In the genomic region with DNA sequence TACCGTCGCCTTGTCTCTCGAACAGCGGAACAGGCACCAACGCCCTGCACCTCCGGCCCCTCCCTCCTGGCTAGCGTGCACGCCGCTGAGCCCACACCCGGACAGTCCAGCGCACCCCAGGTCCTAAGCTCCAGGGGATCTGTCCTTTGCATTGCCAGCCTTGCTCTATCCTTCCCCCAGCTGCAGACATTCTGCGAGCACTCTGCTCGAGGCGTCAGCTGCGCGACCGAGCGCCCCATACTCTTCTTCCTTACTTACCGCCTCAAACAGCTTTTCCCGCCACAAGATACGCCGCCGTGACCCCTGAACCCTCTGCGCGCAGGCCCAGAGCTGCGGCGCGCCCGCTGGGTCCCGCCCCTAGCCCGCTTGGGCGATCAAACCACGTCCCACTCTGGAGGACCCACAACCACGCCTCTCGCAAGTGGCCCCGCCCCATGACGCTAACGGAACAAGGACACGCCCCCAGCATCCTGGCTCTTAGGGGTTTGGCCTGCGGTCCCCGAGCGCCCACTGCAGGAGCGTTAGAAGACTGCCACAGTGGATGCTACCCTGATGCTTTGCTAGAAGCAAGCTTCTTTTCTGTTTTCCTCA, we compare ENCODE assay signal across 8 mouse cellular contexts. TPM values are rescaled to one million over a fixed set of nuclear protein-coding genes. Genes with fewer than 3 reads are reported as not detected.
DNase-seq lines count a peak whose midpoint lies in the region; ATAC-seq lines count a peak whose summit lies in the region.

TSS of gene Pold1 (minus strand) at position 353 of the 591 bp plus-strand sequence.

- DNase-seq in adrenal gland, adult (ENCODE audit: inconsistent age in 2 of 2, low spot score in 1 of 2) = peak; percentile 100
- peak; percentile 100 for DNase-seq in embryo, embryonic 10.5 days (ENCODE audit: low spot score)
- DNase-seq in gastrocnemius, postnatal 14 days = peak; percentile 99
- DNase-seq in left cerebral cortex, postnatal 10 days (ENCODE audit: extremely low spot score in 1 of 2, low spot score in 2 of 2) = peak; percentile 98 to 100
- peak; percentile 99 for DNase-seq in right cerebral cortex, postnatal 25 days
- peak; percentile 99 to 100 for DNase-seq in urinary bladder, postnatal 4 days (ENCODE audit: low spot score in 2 of 2)

- peak; percentile 95 for ATAC-seq in inflammation-experienced regulatory T-cells, adult 6 months
- peak; percentile 86 for ATAC-seq in megakaryocyte-erythroid progenitor cell, adult 5-6 weeks (replicated peaks; ENCODE audit: low FRiP score, low TSS enrichment, poor library complexity, severe bottlenecking)

- intact Hi-C loops in gastrocnemius, postnatal 14 days (cut with DNase I; ENCODE audit: low total_unique reads) = no loop called here
- intact Hi-C loops in left cerebral cortex, postnatal 10 days (cut with DNase I) = no loop called here

RNA-seq across cellular contexts. Expression of gene Pold1, which starts in this region (rescaled TPM):
- total RNA-seq in gastrocnemius, postnatal 14 days (2021) = 1 to 10 TPM; 7.0 to 7.8 TPM
- 10 to 100 TPM; 21.0 to 32.4 (median 21.4) TPM for polyA plus RNA-seq in inflammation-experienced regulatory T-cells, adult 6 months (2017; shearing (Covaris generic))
- 1 to 10 TPM; 6.9 to 7.2 TPM for total RNA-seq in left cerebral cortex, postnatal 10 days (2021)
- total RNA-seq in megakaryocyte-erythroid progenitor cell, adult 5-6 weeks (2014; fragmentation: Nextera tagmentation) = 194 and 214 TPM in 2 replicates
- 61.0 and 90.8 TPM in 2 replicates for total RNA-seq in megakaryocyte-erythroid progenitor cell, adult 5-6 weeks (2017)

Comparison
In these comparisons a context has a peak if more than half of its experiments do, and no peak if none do; other contexts are left out.
1. Peak in every context shown above with its lines: DNase-seq and ATAC-seq.
2. RNA of gene Pold1 (total RNA-seq): 61.0 to 214 TPM in megakaryocyte-erythroid progenitor cell, adult 5-6 weeks; 7.0 to 7.8 TPM in gastrocnemius, postnatal 14 days and 6.9 to 7.2 TPM in left cerebral cortex, postnatal 10 days; every median in the first group is over 4 times any median in the second.